In the genomic region with DNA sequence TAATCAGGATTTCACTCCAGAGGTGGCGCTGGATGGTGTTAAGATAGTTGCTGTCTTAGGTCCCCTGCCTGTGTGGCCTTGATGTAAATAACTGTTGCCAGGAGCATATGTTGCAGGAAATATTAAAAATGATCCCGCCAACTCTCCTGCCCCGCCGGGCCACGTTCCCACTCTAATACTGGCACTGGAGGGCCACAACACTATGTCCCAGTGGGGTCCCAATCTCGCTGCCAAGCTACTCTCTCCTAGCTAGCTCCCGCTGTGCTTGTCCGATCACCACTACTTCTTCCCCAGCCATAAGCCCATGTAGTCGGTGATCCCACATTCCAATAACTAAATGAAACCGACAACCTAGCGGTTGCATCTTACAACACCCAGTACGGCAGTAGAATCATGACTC, we compare ENCODE assay signal across 11 mouse cellular contexts. TPM values are rescaled to one million over a fixed set of nuclear protein-coding genes. Genes with fewer than 3 reads are reported as not detected.
"Had no signal": no experiment of that assay in that cellular context is flagged by ENCODE, and none has a peak within 500 bp of the region (broad histone marks: within the 10 kb centered on the region; RNA-seq: fewer than 3 reads in every experiment).

No protein-coding gene starts in this region.

- H3K4me1 ChIP-seq: limb, embryonic 13.5 days; stomach, embryonic 15.5 days had no signal

- H3K27me3 ChIP-seq: limb, embryonic 13.5 days; midbrain, embryonic 13.5 days; stomach, embryonic 15.5 days had no signal

- H3K27ac ChIP-seq: left cerebral cortex, adult 2 months; limb, embryonic 13.5 days; liver, embryonic 14.5 days; midbrain, embryonic 13.5 days; stomach, embryonic 15.5 days had no signal

- H3K9me3 ChIP-seq: limb, embryonic 13.5 days; midbrain, embryonic 13.5 days; stomach, embryonic 15.5 days had no signal

- H3K36me3 ChIP-seq: limb, embryonic 13.5 days; midbrain, embryonic 13.5 days; stomach, embryonic 15.5 days had no signal

- H3K4me2 ChIP-seq: limb, embryonic 13.5 days; midbrain, embryonic 13.5 days; stomach, embryonic 15.5 days had no signal

- H3K4me3 ChIP-seq: left cerebral cortex, adult 2 months; limb, embryonic 13.5 days; midbrain, embryonic 13.5 days; stomach, embryonic 15.5 days had no signal

- H3K9ac ChIP-seq: limb, embryonic 13.5 days; liver, embryonic 14.5 days; midbrain, embryonic 13.5 days; stomach, embryonic 15.5 days had no signal

- DNase-seq: kidney, postnatal 14 days; lung, adult 18-20 months; right cerebral cortex, postnatal 14 days; thymus, adult 2 months; thymus, postnatal 25 days had no signal

- ATAC-seq: midbrain, embryonic 13.5 days had no signal

RNA-seq across cellular contexts. Expression of gene Sh3gl2, which starts 36.9 kb away (rescaled TPM):
- polyA plus RNA-seq: liver, adult 2 months had no signal
